Mouse (Mus musculus) ES-E14 (cell line): Measurements from ENCODE around the gene Tmem135. TPM values are rescaled to one million over a fixed set of nuclear protein-coding genes. Genes with fewer than 3 reads are reported as not detected.

Experiments used
- DNase-seq: peaks from one replicate; pipeline ENCODE4 v3.0.0-alpha.2; 2013; ENCODE audit warnings: low read depth, low spot score
- H3K27ac ChIP-seq: 2 replicates; pipeline ENCODE4 v1.5.1; 2012; ENCODE audit warnings: low read depth, mild to moderate bottlenecking, low read length, moderate library complexity, mixed read lengths; ENCODE audit not compliant: poor library complexity, insufficient read depth, severe bottlenecking
- H3K36me3 ChIP-seq: 2 replicates; pipeline ENCODE4 v1.6.1; 2012; ENCODE audit warnings: mild to moderate bottlenecking, low read length, moderate library complexity, mixed read lengths; ENCODE audit not compliant: control insufficient read depth, poor library complexity, insufficient read depth, severe bottlenecking
- H3K4me1 ChIP-seq, 2 experiments: fragments of 150-350 bp in 1 of 2; sonication (generic) in 1 of 2; 2 replicates each; pipeline ENCODE4 v1.6.1; 2012; ENCODE audit warnings: low read length in 2 of 2, mild to moderate bottlenecking in 1 of 2, mixed read lengths in 1 of 2; ENCODE audit not compliant: control insufficient read depth in 2 of 2, insufficient read depth in 2 of 2, poor library complexity in 1 of 2
- H3K4me3 ChIP-seq, 2 experiments: fragments of 150-350 bp in 1 of 2; sonication (generic) in 1 of 2; 2 replicates each; pipeline ENCODE4 v1.5.1; 2012; ENCODE audit warnings: low read length in 2 of 2, low read depth in 1 of 2, mild to moderate bottlenecking in 1 of 2, mixed read lengths in 1 of 2; ENCODE audit not compliant: insufficient read depth in 1 of 2, poor library complexity in 1 of 2, severe bottlenecking in 1 of 2
- H3K9ac ChIP-seq: 2 replicates; pipeline ENCODE4 v1.6.1; 2012; ENCODE audit warnings: low read depth, mild to moderate bottlenecking, low read length, mixed read lengths; ENCODE audit not compliant: poor library complexity, insufficient read depth, severe bottlenecking
- H3K9me3 ChIP-seq: fragments of 150-350 bp; sonication (generic); 2 replicates; pipeline ENCODE4 v1.6.1; 2012; ENCODE audit warnings: low read depth, mild to moderate bottlenecking, low read length; ENCODE audit not compliant: control insufficient read depth, insufficient read depth
- CHD2 ChIP-seq: IDR thresholded peaks from 2 replicates; pipeline ENCODE4 v1.6.1; 2014; ENCODE audit warnings: mild to moderate bottlenecking, low read depth, low read length, inconsistent platforms
- HCFC1 ChIP-seq: IDR thresholded peaks from 2 replicates; pipeline ENCODE4 v1.6.1; 2012; ENCODE audit warnings: low read length, inconsistent platforms, borderline replicate concordance; ENCODE audit not compliant: insufficient read depth
- MAFK ChIP-seq: IDR thresholded peaks from 2 replicates; pipeline ENCODE4 v1.6.1; 2014; ENCODE audit warnings: mild to moderate bottlenecking, low read depth, low read length, inconsistent platforms; ENCODE audit not compliant: insufficient read depth
- ZC3H11A ChIP-seq: IDR thresholded peaks from 2 replicates; pipeline ENCODE4 v1.6.1; 2012; ENCODE audit warnings: low read depth, mild to moderate bottlenecking, inconsistent platforms, low read length, borderline replicate concordance
- ZNF384 ChIP-seq: IDR thresholded peaks from 2 replicates; pipeline ENCODE4 v1.6.1; 2012; ENCODE audit warnings: low read depth, low read length, inconsistent platforms
- in situ Hi-C, 2 experiments: fragments of 600-800 bp; cut with MboI; formaldehyde crosslinking; loops; one replicate each; pipeline ENCODE4 v1.15.1; 2025; ENCODE audit warnings: low sequenced_read_pairs in 2 of 2, inconsistent platforms in 1 of 2; ENCODE audit not compliant: unreplicated experiment in 2 of 2
- total RNA-seq: library from RNA; depleted of rRNA; stranded (reverse); fragments of 300-350 nt; gene quantifications from 2 replicates; pipeline ENCODE4 v1.2.3, GENCODE M21; 2012

The Tmem135 gene
- total RNA-seq, 1 experiment = 19.0 TPM

DNA sequence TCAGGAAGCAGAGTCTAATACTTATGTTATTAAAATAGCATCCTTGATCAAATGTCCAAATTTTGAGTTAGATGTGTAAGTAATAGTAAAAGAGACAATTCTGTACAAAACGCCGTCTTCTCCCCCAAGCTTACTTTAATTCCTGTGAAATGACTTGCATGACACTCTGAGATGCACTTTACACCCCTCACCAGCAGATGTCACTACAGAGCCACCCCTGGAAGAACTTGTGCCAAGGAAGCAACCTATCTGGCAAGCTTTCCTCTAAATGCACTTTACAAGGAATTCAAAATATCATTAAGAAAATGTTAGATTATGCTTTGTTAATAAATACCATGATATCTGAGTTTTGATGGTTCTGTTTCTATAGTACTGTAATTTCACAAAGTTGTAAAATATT, 235.4 kb downstream of the Tmem135 start:
- Histone ChIP-seq H3K36me3 (no peaks in the 10 kb centered on the region), H3K9me3 (no peaks in the 10 kb centered on the region), H3K4me1 (no peaks in the 10 kb centered on the region), H3K4me3 (no peak overlapping the region), H3K27ac (no peak overlapping the region), H3K9ac (no peak overlapping the region)
- in situ Hi-C loops = loop anchor here (10.0 to 25.0 kb wide), 2 partner anchors 236 to 244 kb away; partner anchors contain the start of genes Fzd4 (in 2 of the 2) and Tmem135 (in 2 of the 2)
- TF ChIP-seq ZC3H11A (peak; percentile 78), ZNF384 (no peak), CHD2 (no peak), HCFC1 (no peak), MAFK (no peak)
- DNase-seq = peak; percentile 75

- Histone ChIP-seq H3K4me3 (no peak overlapping the region), H3K27ac (no peak overlapping the region), H3K9me3 (no peaks in the 10 kb centered on the region), H3K9ac (no peak overlapping the region), H3K4me1 (no peaks in the 10 kb centered on the region), H3K36me3 (no peaks in the 10 kb centered on the region)
- TF ChIP-seq MAFK (no peak), HCFC1 (no peak), ZNF384 (no peak), ZC3H11A (no peak), CHD2 (no peak)
- in situ Hi-C loops = loop anchor here (10.0 to 25.0 kb wide), 2 partner anchors 239 to 247 kb away; partner anchors contain the start of genes Fzd4 (in 2 of the 2) and Tmem135 (in 2 of the 2)
- DNase-seq = no peak
Measured at GRCm38 (mm10) chr7:89165528-89165927, 238.5 kb downstream of the Tmem135 start.

- in situ Hi-C loops = loop anchor here (10.0 to 25.0 kb wide), 2 partner anchors 243 to 251 kb away; partner anchors contain the start of genes Fzd4 (in 2 of the 2) and Tmem135 (in 2 of the 2)
- Histone ChIP-seq H3K36me3 (no peaks in the 10 kb centered on the region; the same call in 1 of the 2 replicates), H3K4me3 (no peak overlapping the region), H3K4me1 (no peaks in the 10 kb centered on the region), H3K27ac (no peak overlapping the region), H3K9ac (no peak overlapping the region), H3K9me3 (no peaks in the 10 kb centered on the region)
- 0 out of 2 replicates have a peak, but pooled peaks have one; percentile 50 for TF ChIP-seq MAFK
- TF ChIP-seq ZC3H11A = no peak
- no peak for TF ChIP-seq HCFC1
- no peak for DNase-seq
Measured at GRCm38 (mm10) chr7:89161610-89162378, 242.2 kb downstream of the Tmem135 start.

GRCm38 (mm10) chr7:89157356-89157755, 246.7 kb downstream of the Tmem135 start:
- no peak for DNase-seq
- Histone ChIP-seq H3K9me3 (no peaks in the 10 kb centered on the region), H3K27ac (no peak overlapping the region), H3K4me1 (no peaks in the 10 kb centered on the region), H3K4me3 (no peak overlapping the region), H3K36me3 (no peaks in the 10 kb centered on the region; the same call in 1 of the 2 replicates), H3K9ac (no peak overlapping the region)
- in situ Hi-C loops = loop anchor here in 1 of 2 experiments (25.0 kb wide), 1 partner anchor 255 kb away; the partner anchor contains the start of genes Fzd4 and Tmem135
- TF ChIP-seq CHD2 (no peak), ZNF384 (no peak), MAFK (peak; percentile 51; the same call in 1 of the 2 replicates)
